Mouse (Mus musculus): Measurements from ENCODE around the gene Hivep3. TPM values are rescaled to one million over a fixed set of nuclear protein-coding genes. Genes with fewer than 3 reads are reported as not detected.

Gene Hivep3
- 11.6 and 13.6 TPM in 2 replicates for polyA plus RNA-seq (2012; rRNA removed; ENCODE audit: low replicate concordance)

GRCm38 (mm10) chr4:119733184-119733880 lies at the start of gene Hivep3:
Gene Hivep3, plus strand, starts transcription at chr4:119733784.

GRCm38 (mm10) chr4:120064696-120065095 lies 331.1 kb downstream of the Hivep3 start, which contains the start of gene AL607142.1:
Gene AL607142.1, plus strand, starts transcription at chr4:120064996.

GRCm38 (mm10) chr4:120161166-120161949 lies 427.8 kb downstream of the Hivep3 start, which contains the start of gene Edn2:
Gene Edn2, plus strand, starts transcription at chr4:120161206.

Other genes starting within 250 kb of the Hivep3 start
- gene Rimkla, start 241.2 kb upstream of the Hivep3 start, polyA plus RNA-seq (2012; rRNA removed; ENCODE audit: low replicate concordance): 0.10 and 0.49 TPM in 2 replicates
- 13.7 and 19.4 TPM in 2 replicates for gene Foxj3, start 196.8 kb upstream of the Hivep3 start, polyA plus RNA-seq (2012; rRNA removed; ENCODE audit: low replicate concordance)
- gene Frg2f1, start 194.3 kb upstream of the Hivep3 start, polyA plus RNA-seq (2012; rRNA removed; ENCODE audit: low replicate concordance): 6.7 and 19.8 TPM in 2 replicates
- not detected in 2 replicates for gene Guca2a, start 96.1 kb upstream of the Hivep3 start, polyA plus RNA-seq (2012; rRNA removed; ENCODE audit: low replicate concordance)
- gene Guca2b, start 74.8 kb upstream of the Hivep3 start, polyA plus RNA-seq (2012; rRNA removed; ENCODE audit: low replicate concordance): 0.47 TPM in 1 of 2 replicates, not detected in the other